Mouse (Mus musculus): ENCODE data around the gene Ccnt1. TPM values are rescaled to one million over a fixed set of nuclear protein-coding genes. Genes with fewer than 3 reads are reported as not detected.
"Not testable (repeated sequence)": the region's sequence is repeated elsewhere in the genome, so short reads cannot be mapped to it uniquely, and the experiment has no call there.

The Ccnt1 gene
- polyA plus RNA-seq, 1 experiment from 2014 or later, result 65.8 TPM

DNA sequence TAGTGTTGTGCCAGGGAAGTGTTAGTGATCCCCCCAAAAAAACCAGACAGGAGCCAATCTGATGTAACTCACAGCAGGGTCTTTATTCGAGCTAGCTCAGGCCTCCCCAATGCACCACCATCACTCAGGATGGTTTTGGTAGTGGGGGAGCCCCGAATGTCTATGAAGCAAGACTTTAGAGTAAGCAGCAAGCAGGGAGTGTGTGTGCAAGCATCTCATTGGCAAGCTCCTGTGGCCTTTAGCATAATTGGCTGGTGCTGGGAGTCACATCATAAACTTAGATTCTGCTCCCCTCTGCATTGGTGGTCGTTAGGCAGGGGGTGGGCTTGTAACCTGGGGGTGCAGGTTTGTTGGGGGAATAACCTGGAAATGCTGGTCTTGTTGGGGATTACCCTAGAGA lies 57.0 kb downstream of the Ccnt1 start:
- not testable (repeated sequence) for H3K9me3 ChIP-seq (ENCODE audit: control insufficient read depth, low read length); H3K27me3 ChIP-seq (ENCODE audit: control insufficient read depth, insufficient read depth, low read length); H3K4me2 ChIP-seq (ENCODE audit: low read length); H3K27ac ChIP-seq (replicated peaks; ENCODE audit: low read depth, low read length); H3K9ac ChIP-seq (replicated peaks; ENCODE audit: low read length); DNase-seq; H3K4me3 ChIP-seq (replicated peaks; ENCODE audit: low read depth, low read length); H3K4me1 ChIP-seq (ENCODE audit: control insufficient read depth, insufficient read depth, low read length); ATAC-seq (ENCODE audit: low FRiP score, low TSS enrichment)
- WGBS, result 63% methylated on average over 3 of the region's 3 CpGs
- peaks cover 12% of the 10 kb centered on the region for H3K36me3 ChIP-seq (ENCODE audit: control insufficient read depth, insufficient read depth, low read length)

DNA sequence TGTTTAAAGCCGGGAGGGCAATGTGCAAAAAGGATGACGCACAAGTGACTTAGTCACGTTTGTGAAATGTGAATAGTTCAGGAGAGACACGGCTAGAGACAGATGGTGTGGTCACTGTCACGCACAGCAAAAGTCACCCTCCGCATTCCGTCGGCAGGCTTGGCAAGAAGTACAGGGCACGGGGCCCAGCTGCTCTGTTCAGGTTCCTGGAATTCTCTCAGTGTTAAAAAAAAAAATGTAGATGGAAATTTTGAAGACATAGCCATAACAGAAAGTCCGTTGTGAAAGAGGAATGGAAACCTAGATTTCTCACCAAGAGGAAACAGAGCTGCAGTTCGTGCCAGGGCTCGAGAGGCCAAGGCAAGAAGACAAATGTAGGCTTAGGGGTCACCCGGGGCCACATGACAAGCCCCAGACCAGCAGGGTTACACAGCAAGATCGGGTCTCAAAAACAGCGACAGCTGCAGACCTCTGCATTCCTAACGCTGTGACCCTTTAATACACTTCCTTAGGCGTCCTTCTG lies 57.9 kb downstream of the Ccnt1 start:
- Histone ChIP-seq H3K4me2 (ENCODE audit: low read length) (no peak overlapping the region), H3K4me1 (ENCODE audit: control insufficient read depth, insufficient read depth, low read length) (0 out of 2 replicates have a peak, but pooled peaks cover 3% of the 10 kb centered on the region), H3K27me3 (ENCODE audit: control insufficient read depth, insufficient read depth, low read length) (no peaks in the 10 kb centered on the region), H3K9ac (replicated peaks; ENCODE audit: low read length) (no peak overlapping the region), H3K27ac (replicated peaks; ENCODE audit: low read depth, low read length) (no peak overlapping the region), H3K4me3 (replicated peaks; ENCODE audit: low read depth, low read length) (no peak overlapping the region), H3K36me3 (ENCODE audit: control insufficient read depth, insufficient read depth, low read length) (peaks cover 5% of the 10 kb centered on the region), H3K9me3 (ENCODE audit: control insufficient read depth, low read length) (no peaks in the 10 kb centered on the region)
- ATAC-seq (ENCODE audit: low FRiP score, low TSS enrichment), result no peak
- 57% methylated on average over 17 of the region's 17 CpGs for WGBS
- DNase-seq, result no peak

DNA sequence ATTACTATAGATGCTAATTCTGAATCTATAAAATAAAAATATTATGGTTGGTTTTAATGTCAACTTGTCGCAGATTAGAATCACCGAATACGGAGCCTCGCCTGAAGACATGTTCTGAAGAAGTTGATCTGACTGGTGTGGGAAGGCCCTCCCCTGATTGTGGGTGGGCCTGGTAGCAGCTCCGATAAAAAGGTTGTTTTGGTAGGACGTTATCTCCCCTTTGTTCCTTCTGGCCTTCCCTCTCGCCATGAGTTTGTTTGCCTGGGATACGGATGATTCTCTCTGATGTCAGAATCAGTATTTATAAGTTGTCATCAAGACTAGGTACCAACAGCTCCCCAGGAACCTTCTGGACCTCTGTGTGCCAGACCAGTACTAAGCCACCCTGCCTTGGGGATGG lies 58.5 kb downstream of the Ccnt1 start:
- no peak for ATAC-seq (ENCODE audit: low FRiP score, low TSS enrichment)
- no peak overlapping the region for H3K4me2 ChIP-seq (ENCODE audit: low read length)
- DNase-seq, result no peak
- H3K9me3 ChIP-seq (ENCODE audit: control insufficient read depth, low read length), result no peaks in the 10 kb centered on the region
- no peak overlapping the region for H3K27ac ChIP-seq (replicated peaks; ENCODE audit: low read depth, low read length)
- 0 out of 2 replicates have a peak, but pooled peaks cover 3% of the 10 kb centered on the region for H3K4me1 ChIP-seq (ENCODE audit: control insufficient read depth, insufficient read depth, low read length)
- H3K27me3 ChIP-seq (ENCODE audit: control insufficient read depth, insufficient read depth, low read length), result no peaks in the 10 kb centered on the region
- no peak overlapping the region for H3K9ac ChIP-seq (replicated peaks; ENCODE audit: low read length)
- H3K36me3 ChIP-seq (ENCODE audit: control insufficient read depth, insufficient read depth, low read length), result no peaks in the 10 kb centered on the region
- H3K4me3 ChIP-seq (replicated peaks; ENCODE audit: low read depth, low read length), result no peak overlapping the region
- WGBS, result 36% methylated on average over 8 of the region's 8 CpGs

DNA sequence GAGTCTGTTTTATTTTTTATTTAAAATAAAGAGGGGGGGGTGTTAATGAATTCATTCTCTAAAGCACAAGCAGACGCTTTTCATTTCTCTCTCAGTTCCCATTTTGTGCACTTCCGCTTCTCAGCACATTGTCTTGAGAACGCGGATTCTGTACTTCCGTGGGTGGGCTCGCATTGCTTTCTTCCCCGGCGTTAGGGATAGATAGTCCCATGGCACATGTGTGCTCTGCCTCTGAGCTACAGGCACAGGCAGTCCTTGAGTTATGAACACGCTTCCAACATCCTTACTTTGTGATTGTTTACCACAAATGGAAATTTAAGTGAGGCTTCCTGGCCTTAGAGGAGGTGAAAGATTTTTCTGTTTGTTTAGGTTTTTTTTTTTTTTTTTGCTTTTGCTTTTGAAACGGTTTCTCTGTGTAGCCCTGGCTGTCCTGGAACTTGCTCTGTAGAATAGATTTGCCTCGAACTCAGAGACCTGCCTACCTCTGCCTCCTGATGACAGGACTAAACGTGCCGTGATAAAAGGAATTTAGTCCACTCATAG lies 59.3 kb downstream of the Ccnt1 start:
- ATAC-seq (ENCODE audit: low FRiP score, low TSS enrichment), result no peak
- Histone ChIP-seq H3K4me2 (ENCODE audit: low read length) (no peak overlapping the region), H3K27me3 (ENCODE audit: control insufficient read depth, insufficient read depth, low read length) (no peaks in the 10 kb centered on the region), H3K9ac (replicated peaks; ENCODE audit: low read length) (no peak overlapping the region), H3K27ac (replicated peaks; ENCODE audit: low read depth, low read length) (no peak overlapping the region), H3K4me3 (replicated peaks; ENCODE audit: low read depth, low read length) (no peak overlapping the region), H3K4me1 (ENCODE audit: control insufficient read depth, insufficient read depth, low read length) (0 out of 2 replicates have a peak, but pooled peaks cover 3% of the 10 kb centered on the region), H3K36me3 (ENCODE audit: control insufficient read depth, insufficient read depth, low read length) (no peaks in the 10 kb centered on the region), H3K9me3 (ENCODE audit: control insufficient read depth, low read length) (no peaks in the 10 kb centered on the region)
- WGBS, result 42% methylated on average over 13 of the region's 13 CpGs
- no peak for DNase-seq

DNA sequence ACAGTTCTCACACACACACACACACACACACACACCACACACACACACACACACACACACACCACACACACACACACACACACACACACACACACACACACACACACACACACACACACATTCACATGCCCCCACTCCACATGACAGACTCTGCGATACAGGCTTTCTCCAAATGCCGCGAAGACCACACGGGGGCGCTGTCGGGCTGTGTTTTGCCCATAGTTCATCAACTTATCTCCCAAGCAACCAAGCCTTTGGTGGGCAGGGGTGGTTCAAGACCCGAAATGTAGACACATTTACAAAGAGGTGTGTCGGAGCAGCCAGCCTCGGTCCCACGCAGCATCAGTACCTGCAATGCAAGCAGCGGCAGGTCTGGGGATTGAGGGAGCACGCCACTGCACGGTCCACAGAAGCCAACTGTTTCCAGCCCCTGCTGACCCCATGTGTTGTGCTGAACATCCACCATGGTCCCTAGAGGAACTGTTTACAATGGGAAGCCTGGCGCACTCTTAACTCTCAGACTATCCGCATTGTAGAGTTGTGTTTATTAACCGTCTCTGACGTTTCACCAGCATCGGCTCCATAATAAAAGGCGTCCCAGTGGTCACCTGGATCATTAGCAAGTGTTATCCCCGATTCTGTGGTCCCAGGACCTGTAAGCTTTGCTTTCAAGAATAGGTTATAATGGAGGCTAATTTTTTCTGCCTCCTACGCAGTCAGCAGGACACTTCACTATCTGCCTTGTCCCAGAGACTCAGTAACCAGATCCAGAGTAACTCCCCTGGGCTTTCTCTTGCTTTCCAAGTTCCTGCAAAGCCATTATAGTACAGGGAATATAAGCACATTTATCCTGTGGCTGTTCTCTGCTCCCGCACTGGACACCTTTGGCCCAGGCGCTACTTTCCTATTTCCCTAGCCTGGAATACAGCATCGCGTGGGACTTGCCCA lies 60.0 kb downstream of the Ccnt1 start:
- no peaks in the 10 kb centered on the region for H3K9me3 ChIP-seq (ENCODE audit: control insufficient read depth, low read length)
- no peak overlapping the region for H3K27ac ChIP-seq (replicated peaks; ENCODE audit: low read depth, low read length)
- no peak overlapping the region; the same call in 1 of the 2 replicates for H3K4me3 ChIP-seq (replicated peaks; ENCODE audit: low read depth, low read length)
- ATAC-seq (ENCODE audit: low FRiP score, low TSS enrichment), result no peak
- peak overlapping the region; percentile 49 for H3K4me2 ChIP-seq (ENCODE audit: low read length)
- H3K36me3 ChIP-seq (ENCODE audit: control insufficient read depth, insufficient read depth, low read length), result no peaks in the 10 kb centered on the region
- H3K4me1 ChIP-seq (ENCODE audit: control insufficient read depth, insufficient read depth, low read length), result 0 out of 2 replicates have a peak, but pooled peaks cover 3% of the 10 kb centered on the region
- H3K9ac ChIP-seq (replicated peaks; ENCODE audit: low read length), result no peak overlapping the region
- WGBS, result 28% methylated on average over 25 of the region's 25 CpGs
- H3K27me3 ChIP-seq (ENCODE audit: control insufficient read depth, insufficient read depth, low read length), result no peaks in the 10 kb centered on the region
- peak; percentile 86 for DNase-seq

DNA sequence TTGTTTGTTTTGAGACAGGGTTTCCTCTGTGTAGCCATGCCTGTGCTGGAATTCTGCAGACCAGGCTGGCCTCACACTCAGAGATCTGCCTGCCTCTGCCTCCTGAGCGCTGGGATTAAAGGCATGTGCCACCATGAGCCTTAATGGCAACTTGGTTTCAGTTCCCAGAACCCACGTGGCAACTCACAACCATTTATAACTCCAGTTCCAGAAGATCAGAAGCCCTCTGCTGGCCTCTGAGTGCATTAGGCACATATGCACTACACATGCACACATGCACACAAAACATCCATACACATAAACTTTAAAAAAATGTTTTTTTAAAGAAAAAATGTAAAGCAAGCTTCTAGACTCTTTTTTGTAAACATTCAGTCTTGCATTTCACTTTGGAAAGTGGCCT lies 61.3 kb downstream of the Ccnt1 start:
- Histone ChIP-seq H3K27me3 (ENCODE audit: control insufficient read depth, insufficient read depth, low read length) (no peaks in the 10 kb centered on the region), H3K9ac (replicated peaks; ENCODE audit: low read length) (no peak overlapping the region), H3K4me2 (ENCODE audit: low read length) (no peak overlapping the region), H3K36me3 (ENCODE audit: control insufficient read depth, insufficient read depth, low read length) (no peaks in the 10 kb centered on the region), H3K27ac (replicated peaks; ENCODE audit: low read depth, low read length) (no peak overlapping the region), H3K9me3 (ENCODE audit: control insufficient read depth, low read length) (no peaks in the 10 kb centered on the region), H3K4me3 (replicated peaks; ENCODE audit: low read depth, low read length) (no peak overlapping the region), H3K4me1 (ENCODE audit: control insufficient read depth, insufficient read depth, low read length) (0 out of 2 replicates have a peak, but pooled peaks cover 3% of the 10 kb centered on the region)
- DNase-seq, result no peak
- WGBS, result 58% methylated on average over 2 of the region's 2 CpGs
- ATAC-seq (ENCODE audit: low FRiP score, low TSS enrichment), result no peak

DNA sequence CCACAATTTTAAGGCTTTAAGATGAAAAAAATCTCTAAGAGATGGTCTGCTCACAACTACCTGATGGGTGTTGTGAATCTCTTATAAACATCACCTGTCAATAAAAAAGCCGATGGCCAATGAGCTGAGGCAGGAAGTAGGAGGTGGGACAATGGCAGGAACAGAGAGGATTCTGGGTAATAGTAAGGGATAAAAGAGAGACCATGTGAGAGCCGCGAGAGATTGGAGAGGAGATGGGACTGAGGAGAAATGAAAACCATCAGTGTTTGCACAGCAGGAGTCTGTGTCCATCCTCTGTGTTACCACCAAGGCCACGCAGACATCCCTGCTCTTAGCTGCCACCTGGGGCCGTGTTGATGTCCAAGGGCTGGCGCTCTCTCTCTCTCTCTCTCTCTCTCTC lies 63.4 kb downstream of the Ccnt1 start:
- Histone ChIP-seq H3K9ac (replicated peaks; ENCODE audit: low read length) (no peak overlapping the region), H3K36me3 (ENCODE audit: control insufficient read depth, insufficient read depth, low read length) (no peaks in the 10 kb centered on the region), H3K27ac (replicated peaks; ENCODE audit: low read depth, low read length) (no peak overlapping the region), H3K4me1 (ENCODE audit: control insufficient read depth, insufficient read depth, low read length) (0 out of 2 replicates have a peak, but pooled peaks cover 3% of the 10 kb centered on the region), H3K4me3 (replicated peaks; ENCODE audit: low read depth, low read length) (no peak overlapping the region), H3K4me2 (ENCODE audit: low read length) (no peak overlapping the region), H3K27me3 (ENCODE audit: control insufficient read depth, insufficient read depth, low read length) (no peaks in the 10 kb centered on the region), H3K9me3 (ENCODE audit: control insufficient read depth, low read length) (no peaks in the 10 kb centered on the region)
- DNase-seq (no peak), ATAC-seq (ENCODE audit: low FRiP score, low TSS enrichment) (no peak)
- WGBS, result 94% methylated on average over 6 of the region's 6 CpGs

DNA sequence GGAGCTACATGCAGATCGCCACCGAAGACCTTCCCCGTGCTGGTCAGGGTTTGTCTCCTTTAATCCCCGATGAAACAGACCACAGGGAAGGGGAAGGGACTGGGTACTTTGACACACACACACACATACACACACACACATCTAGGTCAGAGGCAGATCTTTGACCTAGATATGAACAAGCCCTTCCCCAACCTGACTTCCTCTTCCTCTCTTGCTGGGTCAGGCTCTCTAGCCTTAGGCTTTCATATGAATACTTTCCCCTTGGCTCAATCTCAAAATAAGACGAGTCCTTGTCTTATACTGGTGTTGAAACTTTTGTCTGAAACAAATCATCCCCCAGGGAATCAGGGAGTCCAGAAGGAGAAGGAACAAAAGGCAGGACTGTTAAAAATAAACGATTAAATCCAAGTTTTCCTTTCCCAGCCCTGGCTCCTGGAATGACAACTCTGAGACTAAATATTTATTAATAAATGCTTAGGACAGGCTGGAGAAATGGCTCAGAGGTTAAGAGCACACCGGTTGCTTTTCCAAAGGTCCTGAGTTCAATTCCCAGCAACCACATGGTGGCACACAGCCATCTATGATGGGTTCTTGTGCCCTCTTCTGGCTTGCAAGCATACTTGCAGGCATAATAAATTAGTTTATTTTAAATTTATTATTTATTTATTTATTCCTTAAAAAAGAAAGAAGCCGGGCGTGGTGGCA lies 64.3 kb downstream of the Ccnt1 start:
- no peak overlapping the region for H3K27ac ChIP-seq (replicated peaks; ENCODE audit: low read depth, low read length)
- no peak overlapping the region for H3K4me3 ChIP-seq (replicated peaks; ENCODE audit: low read depth, low read length)
- H3K36me3 ChIP-seq (ENCODE audit: control insufficient read depth, insufficient read depth, low read length), result no peaks in the 10 kb centered on the region
- H3K4me1 ChIP-seq (ENCODE audit: control insufficient read depth, insufficient read depth, low read length), result 0 out of 2 replicates have a peak, but pooled peaks cover 3% of the 10 kb centered on the region
- H3K9ac ChIP-seq (replicated peaks; ENCODE audit: low read length), result no peak overlapping the region
- no peaks in the 10 kb centered on the region for H3K9me3 ChIP-seq (ENCODE audit: control insufficient read depth, low read length)
- ATAC-seq (ENCODE audit: low FRiP score, low TSS enrichment) (no peak), DNase-seq (no peak)
- 84% methylated on average over 9 of the region's 9 CpGs for WGBS
- H3K4me2 ChIP-seq (ENCODE audit: low read length), result no peak overlapping the region
- H3K27me3 ChIP-seq (ENCODE audit: control insufficient read depth, insufficient read depth, low read length), result no peaks in the 10 kb centered on the region
